Mouse (Mus musculus) lung, adult 2 months (tissue): ENCODE data around the gene Vps33b.

Source experiments
- CTCF ChIP-seq: fragments of 200-500 bp; IDR thresholded peaks from 2 replicates; pipeline ENCODE4 v1.5.1; 2011; ENCODE audit warnings: mild to moderate bottlenecking, low read length, control low read depth; ENCODE audit not compliant: insufficient read depth
- POLR2A ChIP-seq: fragments of 200-500 bp; IDR thresholded peaks from 2 replicates; pipeline ENCODE4 v1.6.1; 2011; ENCODE audit warnings: low read depth, mild to moderate bottlenecking, control low read depth, low read length, borderline replicate concordance; ENCODE audit errors: extremely low read depth

DNA sequence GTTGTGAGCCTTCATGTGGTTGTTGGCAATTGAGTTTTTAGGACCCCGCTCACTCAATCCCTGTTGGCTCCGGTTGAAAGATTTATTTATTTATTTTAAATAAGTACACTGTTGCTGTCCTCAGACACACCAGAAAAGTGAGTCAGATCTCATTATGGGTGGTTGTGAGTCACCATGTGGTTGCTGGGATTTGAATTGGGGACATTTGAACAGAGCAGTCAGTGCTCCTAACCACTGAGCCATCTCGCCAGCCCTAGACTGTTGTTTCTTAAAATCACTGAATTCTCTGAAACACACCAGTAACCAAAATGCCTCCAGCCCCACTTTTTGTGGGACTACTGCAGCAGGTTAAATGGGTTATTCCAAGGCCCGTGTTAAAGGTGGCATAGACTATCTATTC, 29.3 kb downstream of the Vps33b start:
- no peak for TF ChIP-seq POLR2A
- TF ChIP-seq CTCF, result no peak
